Mouse (Mus musculus): ENCODE measurements around the gene Limch1.

DNA sequence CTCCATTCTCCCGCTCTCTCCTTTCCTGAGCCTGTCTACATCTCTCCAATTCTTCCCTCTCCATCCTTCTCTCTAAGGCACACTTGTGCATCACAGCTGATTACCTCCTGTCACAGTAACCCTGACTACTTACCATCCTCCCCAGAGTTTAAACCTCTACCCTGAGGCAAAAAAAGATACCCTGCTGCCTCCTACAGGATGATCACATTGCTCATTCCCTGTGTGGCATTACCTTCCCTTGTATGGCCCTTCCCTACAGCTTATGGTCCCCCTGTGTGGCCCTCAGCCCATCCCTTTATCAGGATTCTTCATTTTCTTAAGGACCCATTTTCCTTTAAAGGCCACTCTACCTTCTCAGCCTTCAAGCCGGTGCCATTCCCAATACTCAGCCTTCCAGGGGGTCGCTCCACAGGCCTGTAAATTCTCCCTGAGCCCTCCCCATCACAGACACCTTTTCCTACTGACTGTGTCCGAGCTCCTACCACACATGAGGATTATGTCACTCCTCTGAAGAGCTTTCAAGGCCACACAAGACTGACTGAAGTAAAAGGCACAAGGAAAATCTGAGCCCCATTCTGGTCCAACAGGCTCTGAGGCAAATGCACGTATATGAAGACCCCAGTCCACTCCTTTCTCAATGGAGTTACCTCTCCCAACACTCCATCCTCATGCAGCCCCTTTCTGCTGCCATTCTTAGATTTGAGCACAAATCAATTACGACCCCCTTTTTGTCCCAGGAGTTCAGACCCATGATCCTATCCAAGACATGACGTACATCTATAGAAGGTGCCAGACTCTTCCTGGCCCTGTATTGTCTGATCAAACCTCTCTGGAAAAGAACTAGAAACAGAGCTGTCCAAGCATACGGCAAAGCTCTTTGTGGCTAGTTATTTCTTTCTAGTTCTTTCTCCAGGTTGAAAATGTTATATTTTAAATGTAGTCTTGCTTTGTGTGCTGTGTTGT, 172.0 kb downstream of the Limch1 start:
- TF ChIP-seq CTCF (conservative IDR thresholded peaks at IDR 0.05; ENCODE audit: low read length), result no peak
- no peak for TF ChIP-seq POU5F1 (IDR thresholded peaks at IDR 0.05; ENCODE audit: borderline replicate concordance, low read length)
